Mouse (Mus musculus): ENCODE measurements around the gene Gramd4.

DNA sequence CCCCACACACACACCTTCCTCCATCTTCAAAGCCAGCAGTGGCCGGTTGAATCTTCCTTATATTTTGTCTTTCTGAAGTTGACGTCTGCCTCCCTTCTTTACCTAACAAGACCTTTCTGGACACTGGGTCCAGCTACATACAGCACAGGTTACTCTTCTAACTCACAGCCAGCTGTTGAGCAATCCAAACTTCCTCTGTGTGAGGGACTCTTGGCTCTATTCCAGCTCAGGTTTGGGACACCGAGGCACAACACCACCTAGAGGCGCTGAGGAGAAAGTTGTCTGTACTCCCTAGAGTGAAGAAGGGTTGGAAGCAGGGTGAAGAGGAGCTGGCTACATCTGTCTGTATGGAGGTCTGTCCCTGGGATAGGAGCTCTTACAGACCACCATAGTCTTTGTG lies 15.1 kb upstream of the Gramd4 start:
- peak in 1 of 2 experiments; percentile 42; a peak in 2 of 4 replicates for TF ChIP-seq CTCF (conservative IDR thresholded peaks at IDR 0.05 in 1 of 2, IDR thresholded peaks at IDR 0.05 in 1 of 2; ENCODE audit: low read depth in 2 of 2, low read length in 2 of 2)
- no peak for TF ChIP-seq ZMIZ1 (IDR thresholded peaks at IDR 0.05; ENCODE audit: low read depth, low read length)
- no peak for TF ChIP-seq HCFC1 (IDR thresholded peaks at IDR 0.05; ENCODE audit: low read depth, low read length)
- TF ChIP-seq TCF12 (IDR thresholded peaks at IDR 0.05; ENCODE audit: low read depth, low read length) = no peak
- no peak for TF ChIP-seq ZNF384 (IDR thresholded peaks at IDR 0.05; ENCODE audit: low read depth, low read length)
- TF ChIP-seq USF1 (IDR thresholded peaks at IDR 0.05; ENCODE audit: low read depth, low read length) = no peak
- no peak for TF ChIP-seq MAX (IDR thresholded peaks at IDR 0.05; ENCODE audit: low read length)
- no peak for TF ChIP-seq POLR2A (IDR thresholded peaks at IDR 0.05; ENCODE audit: low read depth, low read length)
- TF ChIP-seq ZC3H11A (IDR thresholded peaks at IDR 0.05; ENCODE audit: low read depth, low read length) = no peak
- peak; percentile 24 for TF ChIP-seq RAD21 (IDR thresholded peaks at IDR 0.05; ENCODE audit: low read depth, low read length)
- TF ChIP-seq E2F4 (IDR thresholded peaks at IDR 0.05; ENCODE audit: insufficient replicate concordance, low read depth, low read length) = no peak
- TF ChIP-seq SIN3A (IDR thresholded peaks at IDR 0.05; ENCODE audit: low read length) = no peak
- no peak for TF ChIP-seq GABPA (IDR thresholded peaks at IDR 0.05; ENCODE audit: insufficient replicate concordance, low read depth, low read length)
- no peak for TF ChIP-seq EP300 (IDR thresholded peaks at IDR 0.05; ENCODE audit: low read length)
